Mouse (Mus musculus): ENCODE data around the gene Hpse2. TPM values are rescaled to one million over a fixed set of nuclear protein-coding genes. Genes with fewer than 3 reads are reported as not detected.

Hpse2 gene
- polyA plus RNA-seq, 1 experiment from 2014 or later: 3.3 TPM

- ATAC-seq: no peak
- Histone ChIP-seq H3K4me2 (replicated peaks; ENCODE audit: low read depth) (no peak overlapping the region), H3K4me1 (replicated peaks; ENCODE audit: control insufficient read depth, insufficient read depth, low read length) (no peaks in the 10 kb centered on the region), H3K36me3 (ENCODE audit: control insufficient read depth, insufficient read depth) (no peaks in the 10 kb centered on the region), H3K9ac (ENCODE audit: low read depth, low read length) (no peak overlapping the region), H3K27ac (ENCODE audit: low read depth, low read length) (no peak overlapping the region), H3K27me3 (replicated peaks; ENCODE audit: control insufficient read depth, insufficient read depth, low read length) (no peaks in the 10 kb centered on the region), H3K9me3 (ENCODE audit: control insufficient read depth) (no peaks in the 10 kb centered on the region), H3K4me3 (ENCODE audit: low read depth, low read length) (no peak overlapping the region)
- 86% methylated on average over 5 of the region's 5 CpGs for WGBS
- TF ChIP-seq CTCF (IDR thresholded peaks at IDR 0.05; ENCODE audit: low read depth): no peak
These were observed 568.0 kb downstream of the Hpse2 start for GRCm38 (mm10) chr19:42820109-42820508.

- Histone ChIP-seq H3K4me1 (replicated peaks; ENCODE audit: control insufficient read depth, insufficient read depth, low read length) (no peaks in the 10 kb centered on the region), H3K9me3 (ENCODE audit: control insufficient read depth) (no peaks in the 10 kb centered on the region), H3K27me3 (replicated peaks; ENCODE audit: control insufficient read depth, insufficient read depth, low read length) (no peaks in the 10 kb centered on the region), H3K4me3 (ENCODE audit: low read depth, low read length) (no peak overlapping the region), H3K9ac (ENCODE audit: low read depth, low read length) (no peak overlapping the region), H3K36me3 (ENCODE audit: control insufficient read depth, insufficient read depth) (no peaks in the 10 kb centered on the region), H3K4me2 (replicated peaks; ENCODE audit: low read depth) (no peak overlapping the region), H3K27ac (ENCODE audit: low read depth, low read length) (no peak overlapping the region)
- WGBS: 73% methylated on average over 2 of the region's 2 CpGs
- no peak for TF ChIP-seq CTCF (IDR thresholded peaks at IDR 0.05; ENCODE audit: low read depth)
- ATAC-seq: no peak
These were observed 570.4 kb downstream of the Hpse2 start for GRCm38 (mm10) chr19:42817761-42818160.

GRCm38 (mm10) chr19:42816261-42816660 lies 571.9 kb downstream of the Hpse2 start:
- no peak for TF ChIP-seq CTCF (IDR thresholded peaks at IDR 0.05; ENCODE audit: low read depth)
- H3K4me3 ChIP-seq (ENCODE audit: low read depth, low read length): no peak overlapping the region
- 70% methylated on average over 2 of the region's 2 CpGs for WGBS
- H3K27me3 ChIP-seq (replicated peaks; ENCODE audit: control insufficient read depth, insufficient read depth, low read length): no peaks in the 10 kb centered on the region
- no peak for ATAC-seq
- no peaks in the 10 kb centered on the region for H3K9me3 ChIP-seq (ENCODE audit: control insufficient read depth)
- no peak overlapping the region for H3K4me2 ChIP-seq (replicated peaks; ENCODE audit: low read depth)
- H3K4me1 ChIP-seq (replicated peaks; ENCODE audit: control insufficient read depth, insufficient read depth, low read length): no peaks in the 10 kb centered on the region
- H3K36me3 ChIP-seq (ENCODE audit: control insufficient read depth, insufficient read depth): no peaks in the 10 kb centered on the region
- H3K9ac ChIP-seq (ENCODE audit: low read depth, low read length): no peak overlapping the region
- no peak overlapping the region for H3K27ac ChIP-seq (ENCODE audit: low read depth, low read length)

- 53% methylated on average over 5 of the region's 5 CpGs for WGBS
- H3K4me2 ChIP-seq (replicated peaks; ENCODE audit: low read depth): no peak overlapping the region
- H3K4me3 ChIP-seq (ENCODE audit: low read depth, low read length): no peak overlapping the region
- no peak for TF ChIP-seq CTCF (IDR thresholded peaks at IDR 0.05; ENCODE audit: low read depth)
- no peaks in the 10 kb centered on the region for H3K9me3 ChIP-seq (ENCODE audit: control insufficient read depth)
- no peaks in the 10 kb centered on the region for H3K27me3 ChIP-seq (replicated peaks; ENCODE audit: control insufficient read depth, insufficient read depth, low read length)
- H3K9ac ChIP-seq (ENCODE audit: low read depth, low read length): no peak overlapping the region
- H3K36me3 ChIP-seq (ENCODE audit: control insufficient read depth, insufficient read depth): no peaks in the 10 kb centered on the region
- no peak overlapping the region for H3K27ac ChIP-seq (ENCODE audit: low read depth, low read length)
- no peak for ATAC-seq
- H3K4me1 ChIP-seq (replicated peaks; ENCODE audit: control insufficient read depth, insufficient read depth, low read length): no peaks in the 10 kb centered on the region
These were observed 578.0 kb downstream of the Hpse2 start for GRCm38 (mm10) chr19:42810140-42810539.

GRCm38 (mm10) chr19:42809491-42809890 lies 578.7 kb downstream of the Hpse2 start:
- no peak for ATAC-seq
- Histone ChIP-seq H3K27me3 (replicated peaks; ENCODE audit: control insufficient read depth, insufficient read depth, low read length) (no peaks in the 10 kb centered on the region), H3K4me1 (replicated peaks; ENCODE audit: control insufficient read depth, insufficient read depth, low read length) (no peaks in the 10 kb centered on the region), H3K4me3 (ENCODE audit: low read depth, low read length) (no peak overlapping the region), H3K9ac (ENCODE audit: low read depth, low read length) (no peak overlapping the region), H3K27ac (ENCODE audit: low read depth, low read length) (no peak overlapping the region), H3K9me3 (ENCODE audit: control insufficient read depth) (no peaks in the 10 kb centered on the region), H3K36me3 (ENCODE audit: control insufficient read depth, insufficient read depth) (no peaks in the 10 kb centered on the region), H3K4me2 (replicated peaks; ENCODE audit: low read depth) (no peak overlapping the region)
- TF ChIP-seq CTCF (IDR thresholded peaks at IDR 0.05; ENCODE audit: low read depth): no peak
- WGBS: 77% methylated on average over 10 of the region's 10 CpGs

- no peak for ATAC-seq
- no peaks in the 10 kb centered on the region for H3K27me3 ChIP-seq (replicated peaks; ENCODE audit: control insufficient read depth, insufficient read depth, low read length)
- no peak overlapping the region for H3K4me3 ChIP-seq (ENCODE audit: low read depth, low read length)
- no peak overlapping the region for H3K27ac ChIP-seq (ENCODE audit: low read depth, low read length)
- H3K36me3 ChIP-seq (ENCODE audit: control insufficient read depth, insufficient read depth): no peaks in the 10 kb centered on the region
- H3K9ac ChIP-seq (ENCODE audit: low read depth, low read length): no peak overlapping the region
- H3K4me2 ChIP-seq (replicated peaks; ENCODE audit: low read depth): no peak overlapping the region
- TF ChIP-seq CTCF (IDR thresholded peaks at IDR 0.05; ENCODE audit: low read depth): no peak
- 57% methylated on average over 2 of the region's 2 CpGs for WGBS
- no peaks in the 10 kb centered on the region for H3K9me3 ChIP-seq (ENCODE audit: control insufficient read depth)
- H3K4me1 ChIP-seq (replicated peaks; ENCODE audit: control insufficient read depth, insufficient read depth, low read length): no peaks in the 10 kb centered on the region
These were observed 590.3 kb downstream of the Hpse2 start for GRCm38 (mm10) chr19:42797866-42798265.

GRCm38 (mm10) chr19:42795801-42796200 lies 592.4 kb downstream of the Hpse2 start:
- no peak for TF ChIP-seq CTCF (IDR thresholded peaks at IDR 0.05; ENCODE audit: low read depth)
- Histone ChIP-seq H3K4me3 (ENCODE audit: low read depth, low read length) (no peak overlapping the region), H3K27ac (ENCODE audit: low read depth, low read length) (no peak overlapping the region), H3K4me1 (replicated peaks; ENCODE audit: control insufficient read depth, insufficient read depth, low read length) (no peaks in the 10 kb centered on the region), H3K4me2 (replicated peaks; ENCODE audit: low read depth) (peak overlapping the region; percentile 68), H3K36me3 (ENCODE audit: control insufficient read depth, insufficient read depth) (no peaks in the 10 kb centered on the region), H3K27me3 (replicated peaks; ENCODE audit: control insufficient read depth, insufficient read depth, low read length) (no peaks in the 10 kb centered on the region), H3K9me3 (ENCODE audit: control insufficient read depth) (no peaks in the 10 kb centered on the region), H3K9ac (ENCODE audit: low read depth, low read length) (no peak overlapping the region)
- no peak for ATAC-seq
- 39% methylated on average over 9 of the region's 9 CpGs for WGBS
